Mouse (Mus musculus): ENCODE measurements around the gene Spock2. TPM values are rescaled to one million over a fixed set of nuclear protein-coding genes. Genes with fewer than 3 reads are reported as not detected.
A peak's percentile ranks its signal among the peaks of the same experiment; 100 is the strongest.

The Spock2 gene
- polyA plus RNA-seq, 1 experiment from 2014 or later: 42.8 TPM

GRCm38 (mm10) chr10:60124078-60124477, 18.1 kb downstream of the Spock2 start:
- WGBS: 65% methylated on average over 6 of the region's 6 CpGs
- Histone ChIP-seq H3K27me3 (replicated peaks; ENCODE audit: insufficient read depth, low read length) (no peaks in the 10 kb centered on the region), H3K4me2 (replicated peaks; ENCODE audit: low read depth, low read length) (no peak overlapping the region), H3K4me3 (ENCODE audit: low read depth, low read length) (no peak overlapping the region), H3K36me3 (ENCODE audit: insufficient read depth, low read length) (no peaks in the 10 kb centered on the region), H3K4me1 (ENCODE audit: insufficient read depth, low read depth, low read length) (no peaks in the 10 kb centered on the region), H3K9me3 (ENCODE audit: low read length) (no peaks in the 10 kb centered on the region), H3K9ac (replicated peaks; ENCODE audit: low read depth) (no peak overlapping the region), H3K27ac (ENCODE audit: low read length) (no peak overlapping the region)
- DNase-seq (ENCODE audit: low spot score) (no peak), ATAC-seq (no peak; the same call in 1 of the 2 replicates)
- peak; percentile 71 for TF ChIP-seq CTCF (IDR thresholded peaks at IDR 0.05)
- TF ChIP-seq EP300 (IDR thresholded peaks at IDR 0.05): no peak

GRCm38 (mm10) chr10:60125529-60126327, 19.7 kb downstream of the Spock2 start:
- Histone ChIP-seq H3K4me1 (ENCODE audit: insufficient read depth, low read depth, low read length) (no peaks in the 10 kb centered on the region), H3K36me3 (ENCODE audit: insufficient read depth, low read length) (no peaks in the 10 kb centered on the region), H3K27me3 (replicated peaks; ENCODE audit: insufficient read depth, low read length) (no peaks in the 10 kb centered on the region), H3K4me3 (ENCODE audit: low read depth, low read length) (no peak overlapping the region), H3K9me3 (ENCODE audit: low read length) (no peaks in the 10 kb centered on the region), H3K27ac (ENCODE audit: low read length) (no peak overlapping the region), H3K9ac (replicated peaks; ENCODE audit: low read depth) (no peak overlapping the region), H3K4me2 (replicated peaks; ENCODE audit: low read depth, low read length) (peak overlapping the region; percentile 22; the same call in 1 of the 2 replicates)
- ATAC-seq (peak; percentile 75), DNase-seq (ENCODE audit: low spot score) (peak; percentile 61)
- WGBS: 24% methylated on average over 20 of the region's 22 CpGs
- TF ChIP-seq EP300 (IDR thresholded peaks at IDR 0.05) (no peak), CTCF (IDR thresholded peaks at IDR 0.05) (no peak)

GRCm38 (mm10) chr10:60128287-60128686, 22.3 kb downstream of the Spock2 start:
- TF ChIP-seq EP300 (IDR thresholded peaks at IDR 0.05) (no peak), CTCF (IDR thresholded peaks at IDR 0.05) (no peak)
- ATAC-seq (no peak), DNase-seq (ENCODE audit: low spot score) (no peak)
- no peak overlapping the region for H3K4me3 ChIP-seq (ENCODE audit: low read depth, low read length)
- H3K9me3 ChIP-seq (ENCODE audit: low read length): no peaks in the 10 kb centered on the region
- H3K4me1 ChIP-seq (ENCODE audit: insufficient read depth, low read depth, low read length): no peaks in the 10 kb centered on the region
- H3K4me2 ChIP-seq (replicated peaks; ENCODE audit: low read depth, low read length): no peak overlapping the region
- no peaks in the 10 kb centered on the region for H3K27me3 ChIP-seq (replicated peaks; ENCODE audit: insufficient read depth, low read length)
- 85% methylated on average over 9 of the region's 9 CpGs for WGBS
- no peak overlapping the region for H3K9ac ChIP-seq (replicated peaks; ENCODE audit: low read depth)
- H3K27ac ChIP-seq (ENCODE audit: low read length): no peak overlapping the region
- H3K36me3 ChIP-seq (ENCODE audit: insufficient read depth, low read length): no peaks in the 10 kb centered on the region

DNA sequence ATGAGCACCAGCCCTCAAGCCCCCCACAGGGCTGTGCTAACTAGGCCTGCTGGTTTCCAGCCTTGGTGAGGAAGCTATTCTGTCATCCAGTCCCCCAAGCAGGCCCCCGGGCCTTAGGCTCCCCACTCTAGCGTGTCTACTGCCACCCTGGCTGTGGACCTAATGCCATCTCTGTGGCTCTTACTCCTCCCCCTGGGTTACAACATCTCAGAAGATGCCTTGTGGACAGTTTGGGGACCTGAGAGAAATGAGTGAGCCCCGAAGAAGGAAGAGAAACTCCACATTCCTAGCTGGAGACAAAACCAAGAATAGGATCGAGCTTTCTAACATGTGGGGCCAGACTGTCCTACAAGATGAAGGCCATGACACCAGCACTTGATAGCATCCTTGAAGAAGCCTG, 24.5 kb downstream of the Spock2 start:
- WGBS: 67% methylated on average over 4 of the region's 4 CpGs
- no peak overlapping the region for H3K4me3 ChIP-seq (ENCODE audit: low read depth, low read length)
- no peak for TF ChIP-seq CTCF (IDR thresholded peaks at IDR 0.05)
- TF ChIP-seq EP300 (IDR thresholded peaks at IDR 0.05): no peak
- H3K9me3 ChIP-seq (ENCODE audit: low read length): no peaks in the 10 kb centered on the region
- no peak overlapping the region for H3K4me2 ChIP-seq (replicated peaks; ENCODE audit: low read depth, low read length)
- no peak overlapping the region for H3K9ac ChIP-seq (replicated peaks; ENCODE audit: low read depth)
- DNase-seq (ENCODE audit: low spot score) (no peak), ATAC-seq (no peak)
- H3K27ac ChIP-seq (ENCODE audit: low read length): no peak overlapping the region
- no peaks in the 10 kb centered on the region for H3K27me3 ChIP-seq (replicated peaks; ENCODE audit: insufficient read depth, low read length)
- no peaks in the 10 kb centered on the region for H3K4me1 ChIP-seq (ENCODE audit: insufficient read depth, low read depth, low read length)
- H3K36me3 ChIP-seq (ENCODE audit: insufficient read depth, low read length): no peaks in the 10 kb centered on the region

DNA sequence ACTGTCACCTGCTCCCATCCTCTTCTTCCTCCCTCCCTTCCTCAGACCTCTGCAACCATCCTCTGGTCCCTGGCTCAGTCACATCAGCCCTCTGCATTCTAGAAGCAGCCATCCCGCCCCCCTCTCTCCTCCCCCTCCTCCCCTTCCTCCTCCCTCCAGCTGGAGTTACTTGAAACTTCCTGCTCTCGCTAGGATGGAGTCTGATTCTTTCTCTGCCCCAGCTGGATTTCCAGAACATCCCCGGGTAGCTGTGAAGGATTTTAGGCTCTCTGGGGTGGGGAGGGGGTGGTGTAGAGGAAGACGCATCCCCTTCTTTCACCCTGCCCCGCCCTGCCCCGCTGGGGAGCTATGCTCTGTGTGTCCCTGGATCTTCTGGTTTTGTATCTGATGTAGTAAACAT, 27.5 kb downstream of the Spock2 start:
- TF ChIP-seq CTCF (IDR thresholded peaks at IDR 0.05) (no peak), EP300 (IDR thresholded peaks at IDR 0.05) (no peak)
- 29% methylated on average over 5 of the region's 6 CpGs for WGBS
- no peak for ATAC-seq

DNA sequence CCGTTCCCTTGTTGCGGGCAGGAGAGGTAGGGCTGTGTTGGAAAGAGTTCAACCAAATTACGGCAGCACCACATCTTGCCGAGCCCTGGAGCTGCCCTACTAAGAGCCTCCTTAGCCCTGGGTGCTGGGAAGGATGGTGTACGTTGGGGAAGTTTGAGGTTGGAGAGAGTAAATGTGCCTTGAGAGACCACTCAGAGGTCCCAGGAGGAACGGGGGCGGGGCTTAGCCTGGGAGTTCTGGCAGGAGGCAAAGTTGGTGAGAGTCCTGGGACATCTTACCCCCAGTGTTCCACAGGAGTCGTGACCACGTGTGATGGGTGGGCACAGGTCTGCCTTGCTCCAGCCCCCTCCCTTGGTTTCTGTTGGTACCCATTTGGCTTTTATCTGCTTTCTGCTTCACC, 28.2 kb downstream of the Spock2 start:
- H3K27me3 ChIP-seq (replicated peaks; ENCODE audit: insufficient read depth, low read length): no peaks in the 10 kb centered on the region
- no peaks in the 10 kb centered on the region for H3K36me3 ChIP-seq (ENCODE audit: insufficient read depth, low read length)
- H3K27ac ChIP-seq (ENCODE audit: low read length): no peak overlapping the region
- no peaks in the 10 kb centered on the region for H3K9me3 ChIP-seq (ENCODE audit: low read length)
- WGBS: 37% methylated on average over 9 of the region's 9 CpGs
- no peak overlapping the region for H3K4me3 ChIP-seq (ENCODE audit: low read depth, low read length)
- TF ChIP-seq EP300 (IDR thresholded peaks at IDR 0.05): no peak
- TF ChIP-seq CTCF (IDR thresholded peaks at IDR 0.05): no peak
- H3K4me1 ChIP-seq (ENCODE audit: insufficient read depth, low read depth, low read length): peaks cover 4% of the 10 kb centered on the region; the same call in 1 of the 2 replicates
- H3K4me2 ChIP-seq (replicated peaks; ENCODE audit: low read depth, low read length): no peak overlapping the region
- ATAC-seq (no peak), DNase-seq (ENCODE audit: low spot score) (no peak)
- no peak overlapping the region for H3K9ac ChIP-seq (replicated peaks; ENCODE audit: low read depth)

More for the DNA sequence above, 27.5 kb downstream of the Spock2 start:
- no peak for DNase-seq (ENCODE audit: low spot score)
- Histone ChIP-seq H3K4me1 (ENCODE audit: insufficient read depth, low read depth, low read length) (peaks cover 4% of the 10 kb centered on the region; the same call in 1 of the 2 replicates), H3K9me3 (ENCODE audit: low read length) (no peaks in the 10 kb centered on the region), H3K4me3 (ENCODE audit: low read depth, low read length) (no peak overlapping the region), H3K36me3 (ENCODE audit: insufficient read depth, low read length) (no peaks in the 10 kb centered on the region), H3K9ac (replicated peaks; ENCODE audit: low read depth) (no peak overlapping the region), H3K27me3 (replicated peaks; ENCODE audit: insufficient read depth, low read length) (no peaks in the 10 kb centered on the region), H3K4me2 (replicated peaks; ENCODE audit: low read depth, low read length) (no peak overlapping the region), H3K27ac (ENCODE audit: low read length) (no peak overlapping the region)
